Mouse (Mus musculus): ENCODE results near the gene Cgn.

The Cgn gene

GRCm38 (mm10) chr3:94786367-94786835 is at the start of gene Cgn:
Cgn (minus strand) TSS chr3:94786492.
- DNase-seq (ENCODE audit: low read depth, low spot score), result peak; percentile 94

GRCm38 (mm10) chr3:94835396-94835795 is 49.1 kb upstream of the Cgn start:
- DNase-seq (ENCODE audit: low read depth, low spot score), result no peak

- DNase-seq (ENCODE audit: low read depth, low spot score), result no peak
Measured at GRCm38 (mm10) chr3:94833358-94833757, 47.1 kb upstream of the Cgn start.

GRCm38 (mm10) chr3:94832701-94833100 is 46.4 kb upstream of the Cgn start:
- no peak for DNase-seq (ENCODE audit: low read depth, low spot score)

GRCm38 (mm10) chr3:94832100-94832499 is 45.8 kb upstream of the Cgn start:
- DNase-seq (ENCODE audit: low read depth, low spot score), result no peak

- DNase-seq (ENCODE audit: low read depth, low spot score), result peak; percentile 73
Measured at GRCm38 (mm10) chr3:94824110-94824509, 37.8 kb upstream of the Cgn start.

- no peak for DNase-seq (ENCODE audit: low read depth, low spot score)
Measured at GRCm38 (mm10) chr3:94822082-94822481, 35.8 kb upstream of the Cgn start.

- peak; percentile 64 for DNase-seq (ENCODE audit: low read depth, low spot score)
Measured at GRCm38 (mm10) chr3:94821008-94821638, 34.8 kb upstream of the Cgn start.

- peak; percentile 38 for DNase-seq (ENCODE audit: low read depth, low spot score)
Measured at GRCm38 (mm10) chr3:94819452-94820425, 33.4 kb upstream of the Cgn start.

- DNase-seq (ENCODE audit: low read depth, low spot score), result no peak
Measured at GRCm38 (mm10) chr3:94817731-94818130, 31.4 kb upstream of the Cgn start.

- DNase-seq (ENCODE audit: low read depth, low spot score), result peak; percentile 50
Measured at GRCm38 (mm10) chr3:94815603-94816002, 29.3 kb upstream of the Cgn start.

GRCm38 (mm10) chr3:94814663-94815062 is 28.4 kb upstream of the Cgn start:
- DNase-seq (ENCODE audit: low read depth, low spot score), result no peak

GRCm38 (mm10) chr3:94814063-94814462 is 27.8 kb upstream of the Cgn start:
- DNase-seq (ENCODE audit: low read depth, low spot score), result no peak

GRCm38 (mm10) chr3:94813651-94814050 is 27.4 kb upstream of the Cgn start:
- no peak for DNase-seq (ENCODE audit: low read depth, low spot score)

- peak; percentile 38 for DNase-seq (ENCODE audit: low read depth, low spot score)
Measured at GRCm38 (mm10) chr3:94811628-94812027, 25.3 kb upstream of the Cgn start.

GRCm38 (mm10) chr3:94808296-94808695 is 22.0 kb upstream of the Cgn start:
- DNase-seq (ENCODE audit: low read depth, low spot score), result no peak

GRCm38 (mm10) chr3:94804976-94805375 is 18.7 kb upstream of the Cgn start:
- no peak for DNase-seq (ENCODE audit: low read depth, low spot score)

- no peak for DNase-seq (ENCODE audit: low read depth, low spot score)
Measured at GRCm38 (mm10) chr3:94804146-94804545, 17.9 kb upstream of the Cgn start.

GRCm38 (mm10) chr3:94796181-94796580 is 9.9 kb upstream of the Cgn start:
- DNase-seq (ENCODE audit: low read depth, low spot score), result no peak

- peak; percentile 48 for DNase-seq (ENCODE audit: low read depth, low spot score)
Measured at GRCm38 (mm10) chr3:94795596-94796140, 9.4 kb upstream of the Cgn start.

- peak; percentile 51 for DNase-seq (ENCODE audit: low read depth, low spot score)
Measured at GRCm38 (mm10) chr3:94794359-94794758, 8.1 kb upstream of the Cgn start.

GRCm38 (mm10) chr3:94793672-94794071 is 7.4 kb upstream of the Cgn start:
- DNase-seq (ENCODE audit: low read depth, low spot score), result no peak
